ENCODE assay signal across 26 mouse cellular contexts in genomic region chr11:72017253-72017601, GRCm38 (mm10). TPM values are rescaled to one million over a fixed set of nuclear protein-coding genes. Genes with fewer than 3 reads are reported as not detected.
DNase-seq lines count a peak whose midpoint lies in the region; ATAC-seq and TF ChIP-seq lines count a peak whose summit lies in the region.
"Had no signal": no experiment of that assay in that cellular context is flagged by ENCODE, and none has a peak within 500 bp of the region (broad histone marks: within the 10 kb centered on the region; RNA-seq: fewer than 3 reads in every experiment).

No protein-coding gene starts in this region.

- no peak overlapping the region for H3K4me2 ChIP-seq in forebrain, embryonic 15.5 days (replicated peaks)
- H3K4me2 ChIP-seq in forebrain, embryonic 11.5 days (ENCODE audit: low read depth, low read length, severe bottlenecking), result no peak overlapping the region
- H3K4me2 ChIP-seq in hindbrain, postnatal 0 days (ENCODE audit: low read depth, low read length), result no peak overlapping the region
- H3K4me2 ChIP-seq in neural tube, embryonic 15.5 days, result no peak overlapping the region
- H3K4me2 ChIP-seq: embryonic facial prominence, embryonic 13.5 days; embryonic facial prominence, embryonic 15.5 days; forebrain, embryonic 13.5 days had no signal

- 0 out of 2 replicates have a peak overlapping the region, but pooled peaks have one; percentile 24 for H3K27ac ChIP-seq in forebrain, embryonic 15.5 days (replicated peaks)
- H3K27ac ChIP-seq in forebrain, embryonic 11.5 days (ENCODE audit: low read depth, low read length), result no peak overlapping the region
- H3K27ac ChIP-seq in hindbrain, postnatal 0 days, result no peak overlapping the region
- no peak overlapping the region for H3K27ac ChIP-seq in hindbrain, embryonic 10.5 days
- 0 out of 2 replicates have a peak overlapping the region, but pooled peaks have one; percentile 28 for H3K27ac ChIP-seq in neural tube, embryonic 15.5 days (replicated peaks)
- H3K27ac ChIP-seq: embryonic facial prominence, embryonic 13.5 days; embryonic facial prominence, embryonic 15.5 days; forebrain, embryonic 10.5 days; forebrain, embryonic 13.5 days had no signal

- H3K9ac ChIP-seq in forebrain, embryonic 15.5 days (replicated peaks), result no peak overlapping the region
- H3K9ac ChIP-seq in forebrain, embryonic 11.5 days (ENCODE audit: low read length), result no peak overlapping the region
- no peak overlapping the region for H3K9ac ChIP-seq in hindbrain, postnatal 0 days (replicated peaks; ENCODE audit: low read length)
- no peak overlapping the region for H3K9ac ChIP-seq in neural tube, embryonic 15.5 days (replicated peaks)
- H3K9ac ChIP-seq: embryonic facial prominence, embryonic 13.5 days; embryonic facial prominence, embryonic 15.5 days; forebrain, embryonic 13.5 days had no signal

- TF ChIP-seq CTCF in hindbrain, postnatal 0 days (IDR thresholded peaks at IDR 0.05; ENCODE audit: low read depth), result no peak

- no peak for ATAC-seq in forebrain, embryonic 15.5 days (replicated peaks)
- ATAC-seq in forebrain, embryonic 11.5 days (replicated peaks; ENCODE audit: low FRiP score), result no peak
- 0 out of 2 replicates have a peak, but pooled peaks have one; percentile 27 for ATAC-seq in hindbrain, postnatal 0 days
- no peak for ATAC-seq in neural tube, embryonic 15.5 days (ENCODE audit: low FRiP score)
- ATAC-seq: activated CD4-positive, CD25-positive, alpha-beta regulatory T cell, adult 4 months; CD4-positive, CD25-positive, alpha-beta regulatory T cell, adult 4 months; forebrain, embryonic 13.5 days; Patski had no signal

- peaks cover 33% of the 10 kb centered on the region for H3K4me1 ChIP-seq in forebrain, embryonic 15.5 days
- H3K4me1 ChIP-seq in forebrain, embryonic 11.5 days (replicated peaks; ENCODE audit: control insufficient read depth, insufficient read depth, low read length), result no peaks in the 10 kb centered on the region; the same call in 1 of the 2 replicates
- H3K4me1 ChIP-seq in hindbrain, postnatal 0 days (ENCODE audit: insufficient read depth, low read length), result 0 out of 2 replicates have a peak, but pooled peaks cover 3% of the 10 kb centered on the region
- H3K4me1 ChIP-seq in hindbrain, embryonic 10.5 days (replicated peaks), result peaks cover 11% of the 10 kb centered on the region
- peaks cover 19% of the 10 kb centered on the region for H3K4me1 ChIP-seq in neural tube, embryonic 15.5 days
- H3K4me1 ChIP-seq: embryonic facial prominence, embryonic 15.5 days had no signal

- H3K4me3 ChIP-seq in forebrain, embryonic 15.5 days, result no peak overlapping the region
- no peak overlapping the region for H3K4me3 ChIP-seq in forebrain, embryonic 11.5 days (ENCODE audit: low read depth, low read length)
- no peak overlapping the region for H3K4me3 ChIP-seq in hindbrain, postnatal 0 days (ENCODE audit: low read length)
- H3K4me3 ChIP-seq in hindbrain, embryonic 10.5 days, result no peak overlapping the region
- no peak overlapping the region for H3K4me3 ChIP-seq in neural tube, embryonic 15.5 days (replicated peaks)
- H3K4me3 ChIP-seq: embryonic facial prominence, embryonic 13.5 days; embryonic facial prominence, embryonic 15.5 days; erythroblast, embryonic 14.5 days; forebrain, embryonic 10.5 days; forebrain, embryonic 13.5 days had no signal

- H3K27me3 ChIP-seq in forebrain, embryonic 15.5 days, result no peaks in the 10 kb centered on the region
- no peaks in the 10 kb centered on the region for H3K27me3 ChIP-seq in forebrain, embryonic 11.5 days (ENCODE audit: control insufficient read depth, insufficient read depth, low read length)
- H3K27me3 ChIP-seq in hindbrain, postnatal 0 days (ENCODE audit: insufficient read depth, low read length), result no peaks in the 10 kb centered on the region
- H3K27me3 ChIP-seq in hindbrain, embryonic 10.5 days (ENCODE audit: insufficient read depth, poor library complexity, severe bottlenecking), result no peaks in the 10 kb centered on the region
- H3K27me3 ChIP-seq in neural tube, embryonic 15.5 days (replicated peaks), result 0 out of 2 replicates have a peak, but pooled peaks cover 4% of the 10 kb centered on the region
- H3K27me3 ChIP-seq: embryonic facial prominence, embryonic 13.5 days; embryonic facial prominence, embryonic 15.5 days; forebrain, embryonic 13.5 days had no signal

- no peak for DNase-seq in forebrain, embryonic 11.5 days (ENCODE audit: low spot score)
- DNase-seq in hindbrain, postnatal 0 days (ENCODE audit: low spot score), result no peak
- DNase-seq in hindbrain, embryonic 10.5 days (ENCODE audit: low spot score), result no peak
- DNase-seq in neural tube, embryonic 10.5 days (ENCODE audit: extremely low spot score, low spot score), result no peak
- DNase-seq: adrenal gland, adult 8-10 months; adrenal gland, postnatal 14 days; adrenal gland, postnatal 36 days; B cell, adult 2 months; cerebellum, adult 11 months; cerebellum, adult 18-20 months; cerebellum, adult 8-10 months; cerebellum, adult 9-11 months; cerebellum, postnatal 36 days; embryo, embryonic 11 days had no signal

- H3K9me3 ChIP-seq in forebrain, embryonic 15.5 days, result no peaks in the 10 kb centered on the region
- no peaks in the 10 kb centered on the region for H3K9me3 ChIP-seq in forebrain, embryonic 11.5 days (ENCODE audit: control insufficient read depth, low read length)
- H3K9me3 ChIP-seq in hindbrain, postnatal 0 days (ENCODE audit: low read length), result no peaks in the 10 kb centered on the region
- H3K9me3 ChIP-seq in hindbrain, embryonic 10.5 days, result no peaks in the 10 kb centered on the region
- no peaks in the 10 kb centered on the region for H3K9me3 ChIP-seq in neural tube, embryonic 15.5 days (replicated peaks)
- H3K9me3 ChIP-seq: embryonic facial prominence, embryonic 13.5 days; embryonic facial prominence, embryonic 15.5 days; forebrain, embryonic 10.5 days; forebrain, embryonic 13.5 days had no signal

- 42% methylated on average over 9 of the region's 9 CpGs for WGBS in forebrain, embryonic 15.5 days
- WGBS in forebrain, embryonic 11.5 days, result 79% methylated on average over 9 of the region's 9 CpGs
- 40% methylated on average over 9 of the region's 9 CpGs for WGBS in hindbrain, postnatal 0 days
- WGBS in hindbrain, embryonic 10.5 days, result 84% methylated on average over 9 of the region's 9 CpGs
- 43% methylated on average over 9 of the region's 9 CpGs for WGBS in neural tube, embryonic 15.5 days

- no peaks in the 10 kb centered on the region for H3K36me3 ChIP-seq in forebrain, embryonic 15.5 days
- no peaks in the 10 kb centered on the region for H3K36me3 ChIP-seq in forebrain, embryonic 11.5 days (ENCODE audit: control insufficient read depth, insufficient read depth, low read length)
- H3K36me3 ChIP-seq in hindbrain, postnatal 0 days (ENCODE audit: insufficient read depth, low read length), result no peaks in the 10 kb centered on the region
- no peaks in the 10 kb centered on the region for H3K36me3 ChIP-seq in hindbrain, embryonic 10.5 days
- no peaks in the 10 kb centered on the region for H3K36me3 ChIP-seq in neural tube, embryonic 15.5 days
- H3K36me3 ChIP-seq: embryonic facial prominence, embryonic 13.5 days; embryonic facial prominence, embryonic 15.5 days; forebrain, embryonic 10.5 days; G1E had no signal

RNA-seq across cellular contexts. Expression of gene Aipl1, which starts 20.1 kb away (rescaled TPM):
- polyA plus RNA-seq in forebrain, embryonic 15.5 days (2015; fragmentation: Nextera tagmentation; extraction: Ambion mirVana), result 0.23 and 0.42 TPM in 2 replicates
- 0.20 and 0.41 TPM in 2 replicates for polyA plus RNA-seq in forebrain, embryonic 11.5 days (2014; fragmentation: Nextera tagmentation; extraction: Ambion mirVana)
- 0.07 TPM in 1 of 2 replicates, not detected in the other for total RNA-seq in hindbrain, postnatal 0 days (2014; rRNA removed)
- 0.34 and 0.42 TPM in 2 replicates for polyA plus RNA-seq in hindbrain, postnatal 0 days (2015; fragmentation: Nextera tagmentation; extraction: Ambion mirVana)
- polyA plus RNA-seq in hindbrain, embryonic 10.5 days (2016; fragmentation: Nextera tagmentation; extraction: Ambion mirVana), result 0.31 and 0.55 TPM in 2 replicates
- polyA plus RNA-seq in neural tube, embryonic 15.5 days (2015; fragmentation: Nextera tagmentation; extraction: Ambion mirVana), result 0.36 and 0.41 TPM in 2 replicates
- total RNA-seq: adrenal gland, adult 18-20 months; adrenal gland, adult 8-10 months; adrenal gland, postnatal 36 days had no signal
- polyA plus RNA-seq: CD4-positive, CD25-positive, alpha-beta regulatory T cell, adult 4 months; G1E had no signal

RNA-seq across cellular contexts. Expression of gene Pimreg, which starts 24.6 kb away (rescaled TPM):
- polyA plus RNA-seq in forebrain, embryonic 15.5 days (2015; fragmentation: Nextera tagmentation; extraction: Ambion mirVana), result 80.9 and 88.0 TPM in 2 replicates
- 228 and 241 TPM in 2 replicates for polyA plus RNA-seq in forebrain, embryonic 11.5 days (2014; fragmentation: Nextera tagmentation; extraction: Ambion mirVana)
- total RNA-seq in hindbrain, postnatal 0 days (2014; rRNA removed), result 18.7 and 22.8 TPM in 2 replicates
- polyA plus RNA-seq in hindbrain, postnatal 0 days (2015; fragmentation: Nextera tagmentation; extraction: Ambion mirVana), result 23.9 and 27.8 TPM in 2 replicates
- 228 and 229 TPM in 2 replicates for polyA plus RNA-seq in hindbrain, embryonic 10.5 days (2016; fragmentation: Nextera tagmentation; extraction: Ambion mirVana)
- 19.1 and 33.3 TPM in 2 replicates for polyA plus RNA-seq in neural tube, embryonic 15.5 days (2015; fragmentation: Nextera tagmentation; extraction: Ambion mirVana)
- total RNA-seq: G1E had no signal
- polyA plus RNA-seq: G1E had no signal

Comparison
In these comparisons a context has a peak if more than half of its experiments do, and no peak if none do; other contexts are left out.
1. H3K27ac ChIP-seq: peak in forebrain, embryonic 15.5 days (single experiment) and neural tube, embryonic 15.5 days (single experiment); none in forebrain, embryonic 11.5 days (single experiment), hindbrain, postnatal 0 days (single experiment) and hindbrain, embryonic 10.5 days (single experiment).